Mouse (Mus musculus) cerebellum, adult 2 months (tissue): ENCODE data around the gene Stk10. TPM values are rescaled to one million over a fixed set of nuclear protein-coding genes. Genes with fewer than 3 reads are reported as not detected.

ENCODE experiments used
- DNase-seq, 2 experiments: peaks; one replicate each; pipeline ENCODE4 v3.0.0; 2021
- H3K27ac ChIP-seq: fragments of 200-500 bp; 2 replicates; pipeline ENCODE4 v1.5.1; 2012; ENCODE audit warnings: low read length, control low read depth, inconsistent platforms; ENCODE audit not compliant: insufficient read depth
- H3K27me3 ChIP-seq: fragments of 200-500 bp; 2 replicates; pipeline ENCODE4 v1.6.1; 2012; ENCODE audit warnings: inconsistent platforms, mild to moderate bottlenecking, low read length, moderate library complexity; ENCODE audit not compliant: control insufficient read depth, insufficient read depth
- H3K4me1 ChIP-seq: fragments of 200-500 bp; 2 replicates; pipeline ENCODE4 v1.6.1; 2011; ENCODE audit warnings: low read length; ENCODE audit not compliant: control insufficient read depth, insufficient read depth
- H3K4me3 ChIP-seq: fragments of 200-500 bp; replicated peaks from 2 replicates; pipeline ENCODE3; 2011; ENCODE audit warnings: mild to moderate bottlenecking, low read depth, low read length, control low read depth; ENCODE audit not compliant: insufficient read depth
- CTCF ChIP-seq: fragments of 200-500 bp; IDR thresholded peaks from 2 replicates; pipeline ENCODE4 v1.5.1; 2011; ENCODE audit warnings: low read depth, mild to moderate bottlenecking, control low read depth, low read length, moderate library complexity, borderline replicate concordance; ENCODE audit not compliant: insufficient read depth
- POLR2A ChIP-seq: fragments of 200-500 bp; IDR thresholded peaks from 2 replicates; pipeline ENCODE4 v1.6.1; 2011; ENCODE audit warnings: low read length, control low read depth, borderline replicate concordance; ENCODE audit not compliant: insufficient read depth
- WGBS: fragments of 180-500 bp; shearing (Covaris S2); methylation state at CpG from one replicate; pipeline ENCODE4 v1.1.7; 2018; 5-methylcytosine and 5-hydroxymethylcytosine counted together
- polyA plus RNA-seq: library from polyadenylated mRNA; depleted of rRNA; stranded (reverse); fragments of >200 nt; gene quantifications from 2 replicates; pipeline ENCODE4 v1.2.3, GENCODE M21; 2012; rRNA removed

Stk10 gene
- 19.6 and 21.6 TPM in 2 replicates for polyA plus RNA-seq

DNA sequence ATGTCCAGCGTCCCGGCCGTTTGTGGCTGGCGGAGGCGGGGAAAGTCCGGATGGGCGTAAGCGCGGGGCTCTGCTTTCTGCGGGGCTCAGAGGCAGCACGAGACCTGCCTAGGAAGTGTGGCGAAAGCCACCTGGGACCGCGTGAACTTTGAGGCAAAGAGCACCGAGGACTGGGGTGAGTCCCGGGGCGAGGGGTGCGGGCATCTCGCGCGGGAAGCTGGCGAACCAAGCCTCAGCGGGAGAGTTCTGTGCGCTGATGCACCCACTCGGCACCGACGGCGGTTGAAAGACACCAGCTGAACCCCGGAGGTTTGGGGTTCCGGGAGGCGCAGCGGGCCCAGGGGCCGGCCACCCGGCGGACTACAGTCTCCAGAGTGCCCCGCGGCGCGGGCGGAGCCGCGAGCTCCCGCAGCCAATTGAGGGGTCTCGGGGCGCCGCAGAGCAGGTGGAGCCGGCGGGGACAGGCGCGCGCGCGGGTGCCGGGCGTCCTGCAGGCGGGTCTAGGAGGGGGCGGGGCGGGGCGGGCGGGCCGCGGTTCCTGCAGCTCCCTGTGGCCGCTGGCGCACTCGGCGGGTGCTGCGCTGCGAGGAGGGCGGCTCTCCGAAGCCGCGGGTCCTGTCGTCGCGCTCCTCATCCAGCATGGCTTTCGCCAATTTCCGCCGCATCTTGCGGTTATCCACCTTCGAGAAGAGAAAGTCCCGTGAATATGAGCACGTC lies at the start of gene Stk10:
Stk10 (plus strand) TSS at position 541 of the 717 bp plus-strand sequence.
- peaks cover 9% of the 10 kb centered on the region; the same call in 1 of the 2 replicates for H3K4me1 ChIP-seq
- peak within 1 kb of the TSS; percentile 95 for H3K4me3 ChIP-seq
- no peaks in the 10 kb centered on the region for H3K27me3 ChIP-seq
- no peak for TF ChIP-seq CTCF
- TF ChIP-seq POLR2A, result peak; percentile 62
- peak; percentile 88 to 93 for DNase-seq
- under 1% methylated on average over 70 of the region's 82 CpGs for WGBS
- peak within 1 kb of the TSS; percentile 64 for H3K27ac ChIP-seq

DNA sequence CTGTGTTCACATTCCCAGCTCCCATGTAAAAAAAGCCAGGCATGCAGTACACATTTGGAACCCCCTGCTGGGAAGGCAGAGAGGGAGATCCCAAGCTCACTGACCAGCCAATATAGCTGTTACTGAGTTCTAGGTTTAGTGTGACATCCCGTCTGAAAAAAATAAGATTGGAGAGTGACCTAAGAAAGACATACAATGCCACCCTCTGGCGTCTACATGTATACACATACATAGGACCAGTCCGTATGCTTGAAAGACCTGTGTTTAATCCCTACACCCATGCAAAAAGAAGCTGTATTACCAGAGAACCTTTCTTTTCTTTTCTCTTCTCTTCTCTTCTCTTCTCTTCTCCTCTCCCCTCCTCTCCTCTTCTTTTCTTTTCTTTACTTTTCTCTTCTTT lies 47.8 kb upstream of the Stk10 start:
- Histone ChIP-seq H3K27ac (no peak overlapping the region), H3K4me3 (no peak overlapping the region), H3K4me1 (peaks cover 11% of the 10 kb centered on the region), H3K27me3 (no peaks in the 10 kb centered on the region)
- no peak for TF ChIP-seq CTCF
- no peak for TF ChIP-seq POLR2A
- WGBS, result 72% methylated on average over 3 of the region's 3 CpGs
- DNase-seq, result no peak

DNA sequence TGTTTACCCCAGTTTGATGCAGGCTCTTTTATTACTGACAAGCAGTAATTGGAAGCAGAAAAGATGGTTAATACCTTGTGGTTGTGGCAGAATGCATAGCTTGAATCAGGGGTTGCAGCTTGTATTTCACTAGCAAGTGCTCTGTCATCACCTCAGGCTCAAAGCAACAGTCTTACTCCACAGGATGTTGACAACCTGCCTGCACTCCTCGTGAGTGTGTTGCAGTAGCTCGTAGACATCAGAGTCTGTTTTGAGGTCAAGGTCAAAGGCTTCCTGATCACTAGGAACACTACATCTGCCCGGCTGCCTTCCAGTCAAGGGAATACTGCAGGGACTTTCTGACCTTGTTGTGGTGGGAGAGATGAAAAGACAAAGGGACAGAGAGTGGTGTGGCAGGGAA lies 46.5 kb upstream of the Stk10 start:
- 38% methylated on average over 3 of the region's 3 CpGs for WGBS
- no peak for TF ChIP-seq POLR2A
- no peak for TF ChIP-seq CTCF
- Histone ChIP-seq H3K4me3 (no peak overlapping the region), H3K4me1 (peaks cover 9% of the 10 kb centered on the region), H3K27me3 (no peaks in the 10 kb centered on the region), H3K27ac (no peak overlapping the region)
- DNase-seq, result no peak

DNA sequence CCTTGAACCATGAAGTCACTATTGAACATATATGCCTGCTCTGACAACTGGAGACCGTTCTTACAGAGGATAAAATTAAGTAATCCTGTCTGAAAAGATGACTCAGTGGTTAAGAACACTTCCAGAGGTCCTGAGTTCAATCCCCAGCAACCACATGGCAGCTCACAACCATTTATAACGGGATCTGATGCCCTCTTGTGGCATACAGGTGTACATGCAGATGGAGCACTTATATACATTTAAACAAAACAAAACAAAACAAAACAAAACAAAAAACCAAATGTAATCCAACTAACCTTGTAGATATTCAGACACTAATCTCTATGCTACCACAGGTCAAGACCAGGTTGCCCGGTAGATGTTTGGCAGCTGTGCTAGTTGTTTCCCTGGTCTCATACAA lies 45.6 kb upstream of the Stk10 start:
- H3K27ac ChIP-seq, result no peak overlapping the region
- DNase-seq, result no peak
- H3K27me3 ChIP-seq, result no peaks in the 10 kb centered on the region
- WGBS, result 91% methylated on average over 3 of the region's 3 CpGs
- peaks cover 2% of the 10 kb centered on the region for H3K4me1 ChIP-seq
- TF ChIP-seq POLR2A, result no peak
- TF ChIP-seq CTCF, result no peak
- H3K4me3 ChIP-seq, result no peak overlapping the region

DNA sequence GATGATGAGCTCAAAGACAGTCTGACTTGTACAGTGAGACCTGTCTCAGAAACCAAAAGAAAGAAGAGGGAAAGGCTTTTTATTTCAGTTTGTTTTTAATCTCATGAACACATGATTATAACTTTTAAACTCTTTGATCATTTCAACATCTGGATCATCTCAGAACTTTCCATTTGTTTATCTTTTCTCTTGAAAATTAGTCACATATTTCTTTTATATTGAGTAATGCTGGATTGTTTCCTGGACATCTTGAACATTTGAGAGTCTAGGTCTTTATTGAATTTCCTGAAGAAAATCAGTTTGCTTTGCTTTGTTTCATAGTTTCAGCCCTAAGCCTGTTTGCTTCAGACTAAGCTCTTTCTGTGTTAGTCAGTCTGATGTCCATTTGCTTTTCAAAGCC lies 44.8 kb upstream of the Stk10 start:
- no peaks in the 10 kb centered on the region; the same call in 1 of the 2 replicates for H3K4me1 ChIP-seq
- no peaks in the 10 kb centered on the region for H3K27me3 ChIP-seq
- no peak overlapping the region for H3K27ac ChIP-seq
- DNase-seq, result no peak
- H3K4me3 ChIP-seq, result no peak overlapping the region
- TF ChIP-seq POLR2A (no peak), CTCF (no peak)

DNA sequence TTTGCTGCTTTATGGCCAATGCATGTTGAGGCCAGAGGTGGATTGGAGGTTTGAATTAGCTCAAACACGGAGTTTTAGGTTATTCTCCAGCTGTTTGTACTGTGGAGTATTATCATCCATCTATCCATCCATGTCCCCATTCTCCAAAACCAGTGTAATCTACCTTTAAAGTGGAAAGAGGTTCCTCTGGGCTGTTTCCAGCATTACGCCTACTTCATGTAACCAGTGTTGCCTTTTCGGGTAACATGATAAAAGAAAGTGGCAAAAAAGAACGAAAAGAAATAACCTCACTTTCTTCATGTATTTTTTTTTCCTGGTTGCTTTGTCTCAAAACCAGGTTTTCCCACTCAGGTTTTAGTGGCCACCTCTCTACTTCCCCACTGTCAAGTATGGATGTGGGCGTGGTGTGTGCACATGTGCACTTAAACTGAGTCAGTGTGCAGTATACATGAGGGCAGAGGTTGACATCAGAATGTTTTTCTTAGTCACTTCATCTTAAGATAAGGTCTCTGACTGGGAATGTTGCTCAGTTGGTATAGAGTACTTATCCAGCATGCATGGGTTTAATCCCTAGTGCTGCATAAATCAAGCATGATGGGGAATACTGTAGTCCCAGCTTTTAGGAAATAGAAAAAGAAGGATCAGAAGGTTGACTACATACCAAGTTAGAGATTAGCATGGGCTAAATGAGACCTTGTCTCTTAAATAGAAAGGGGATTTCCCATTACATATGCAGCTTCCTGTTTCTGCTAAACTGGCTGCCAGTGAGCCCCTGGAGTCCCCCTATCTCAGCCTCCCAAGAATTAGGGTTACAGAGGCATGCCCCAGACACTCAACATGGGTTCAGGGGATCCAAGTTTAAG lies 44.1 kb upstream of the Stk10 start:
- H3K4me1 ChIP-seq, result no peaks in the 10 kb centered on the region; the same call in 1 of the 2 replicates
- H3K27me3 ChIP-seq, result no peaks in the 10 kb centered on the region
- 93% methylated on average over 5 of the region's 5 CpGs for WGBS
- H3K27ac ChIP-seq, result no peak overlapping the region
- no peak overlapping the region for H3K4me3 ChIP-seq
- DNase-seq, result no peak
- TF ChIP-seq CTCF, result no peak
- TF ChIP-seq POLR2A, result no peak

DNA sequence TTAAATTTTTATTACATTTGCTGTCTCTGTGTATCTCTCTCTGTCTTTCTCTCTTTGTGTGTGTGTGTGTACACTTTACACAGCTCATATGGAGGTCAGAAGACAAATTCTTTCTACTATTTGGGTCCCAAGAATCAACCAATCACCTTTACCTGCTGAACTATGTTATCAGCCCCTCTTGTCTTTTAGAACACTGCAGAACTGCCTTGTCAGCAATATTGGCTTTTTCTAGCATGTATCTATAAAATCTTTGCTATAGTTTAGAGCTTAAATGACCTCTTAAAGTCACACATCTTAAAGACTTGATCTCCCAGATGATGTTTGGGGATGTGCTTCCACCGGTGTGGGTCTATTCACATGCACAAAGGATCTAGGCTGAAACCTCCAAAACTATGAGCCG lies 42.0 kb upstream of the Stk10 start:
- DNase-seq, result no peak
- TF ChIP-seq POLR2A, result no peak
- TF ChIP-seq CTCF, result no peak
- WGBS, result 97% methylated on average over 2 of the region's 2 CpGs
- H3K27ac ChIP-seq, result no peak overlapping the region
- no peaks in the 10 kb centered on the region; the same call in 1 of the 2 replicates for H3K4me1 ChIP-seq
- H3K4me3 ChIP-seq, result no peak overlapping the region
- no peaks in the 10 kb centered on the region for H3K27me3 ChIP-seq
